Mouse (Mus musculus): ENCODE results near the gene Ppp3r2. TPM values are rescaled to one million over a fixed set of nuclear protein-coding genes. Genes with fewer than 3 reads are reported as not detected.
A peak's percentile ranks its signal among the peaks of the same experiment; 100 is the strongest.

Ppp3r2 gene
- total RNA-seq (2014; rRNA removed) (0.93 and 1.2 TPM in 2 replicates), polyA plus RNA-seq (2015; fragmentation: Nextera tagmentation; extraction: Ambion mirVana) (0.33 and 0.52 TPM in 2 replicates)

- Histone ChIP-seq H3K9me3 (ENCODE audit: low read length) (no peaks in the 10 kb centered on the region), H3K36me3 (ENCODE audit: insufficient read depth, low read length) (no peaks in the 10 kb centered on the region), H3K4me3 (ENCODE audit: low read depth, low read length) (no peak within 1 kb of the TSS), H3K27me3 (ENCODE audit: insufficient read depth, low read length) (no peaks in the 10 kb centered on the region), H3K4me1 (ENCODE audit: insufficient read depth, low read length) (no peaks in the 10 kb centered on the region), H3K4me2 (ENCODE audit: low read depth, low read length, poor library complexity, severe bottlenecking) (no peak within 1 kb of the TSS), H3K27ac (ENCODE audit: low read depth, low read length) (no peak within 1 kb of the TSS), H3K9ac (replicated peaks; ENCODE audit: low read length, poor library complexity, severe bottlenecking) (no peak within 1 kb of the TSS)
- no peak for DNase-seq (ENCODE audit: low spot score)
- 90% methylated on average over 13 of the region's 13 CpGs for WGBS
- ATAC-seq (ENCODE audit: low FRiP score), result no peak
- TF ChIP-seq CTCF (IDR thresholded peaks at IDR 0.05), result no peak
Observed at GRCm38 (mm10) chr4:49681812-49682211, at the start of gene Ppp3r2. Gene Ppp3r2 (minus strand): TSS chr4:49682024.

- 21% methylated on average over 3 of the region's 3 CpGs for WGBS
- no peak for TF ChIP-seq CTCF (IDR thresholded peaks at IDR 0.05)
- Histone ChIP-seq H3K4me3 (ENCODE audit: low read depth, low read length) (no peak overlapping the region), H3K9ac (replicated peaks; ENCODE audit: low read length, poor library complexity, severe bottlenecking) (no peak overlapping the region), H3K27ac (ENCODE audit: low read depth, low read length) (peak overlapping the region; percentile 32; the same call in 1 of the 2 replicates), H3K4me1 (ENCODE audit: insufficient read depth, low read length) (no peaks in the 10 kb centered on the region), H3K36me3 (ENCODE audit: insufficient read depth, low read length) (no peaks in the 10 kb centered on the region), H3K9me3 (ENCODE audit: low read length) (no peaks in the 10 kb centered on the region), H3K27me3 (ENCODE audit: insufficient read depth, low read length) (no peaks in the 10 kb centered on the region), H3K4me2 (ENCODE audit: low read depth, low read length, poor library complexity, severe bottlenecking) (no peak overlapping the region)
- ATAC-seq (ENCODE audit: low FRiP score) (no peak), DNase-seq (ENCODE audit: low spot score) (no peak)
Observed at GRCm38 (mm10) chr4:49729326-49729725, 47.5 kb upstream of the Ppp3r2 start.

- no peak for TF ChIP-seq CTCF (IDR thresholded peaks at IDR 0.05)
- Histone ChIP-seq H3K36me3 (ENCODE audit: insufficient read depth, low read length) (no peaks in the 10 kb centered on the region), H3K27ac (ENCODE audit: low read depth, low read length) (no peak overlapping the region), H3K4me2 (ENCODE audit: low read depth, low read length, poor library complexity, severe bottlenecking) (no peak overlapping the region), H3K9me3 (ENCODE audit: low read length) (no peaks in the 10 kb centered on the region), H3K4me3 (ENCODE audit: low read depth, low read length) (no peak overlapping the region), H3K9ac (replicated peaks; ENCODE audit: low read length, poor library complexity, severe bottlenecking) (no peak overlapping the region), H3K4me1 (ENCODE audit: insufficient read depth, low read length) (no peaks in the 10 kb centered on the region), H3K27me3 (ENCODE audit: insufficient read depth, low read length) (no peaks in the 10 kb centered on the region)
- 90% methylated on average over 2 of the region's 2 CpGs for WGBS
- ATAC-seq (ENCODE audit: low FRiP score) (no peak), DNase-seq (ENCODE audit: low spot score) (no peak)
Observed at GRCm38 (mm10) chr4:49723908-49724307, 42.1 kb upstream of the Ppp3r2 start.

DNA sequence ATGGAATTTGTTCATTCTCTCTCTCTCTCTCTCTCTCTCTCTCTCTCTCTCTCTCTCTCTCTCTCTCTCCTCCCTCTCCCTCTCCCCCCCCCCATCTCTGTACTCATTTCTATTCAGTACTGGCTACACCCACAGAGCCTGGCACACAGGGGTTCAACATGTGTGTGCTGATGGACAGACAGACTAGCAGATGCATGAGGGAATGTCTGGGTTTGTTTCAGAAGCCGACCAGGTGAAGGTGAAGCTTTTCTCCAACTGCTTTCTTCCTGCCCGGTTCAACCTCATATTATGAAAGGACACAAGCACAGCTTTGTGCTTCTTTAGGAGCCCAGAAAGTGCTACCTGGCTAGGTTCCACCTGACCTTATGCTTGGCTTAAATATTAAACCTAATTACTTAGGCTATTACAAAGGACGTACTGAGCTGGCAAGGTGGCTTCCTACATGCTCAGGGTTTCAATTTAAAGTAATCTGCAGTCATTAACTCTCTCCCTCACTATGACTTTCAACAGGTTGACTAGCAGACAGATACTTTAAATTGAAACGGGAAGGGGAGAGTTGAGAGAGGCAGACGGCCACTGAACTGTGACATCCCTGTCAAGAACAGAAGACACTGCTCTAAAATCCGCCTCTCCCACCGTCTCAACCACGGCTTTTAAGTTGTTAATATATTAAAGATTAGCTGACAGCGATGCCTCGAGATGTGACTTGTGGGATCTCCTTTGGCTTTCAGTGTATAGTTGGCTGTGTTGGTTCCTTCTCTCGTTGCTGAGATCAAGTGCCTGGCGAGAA, 9.8 kb upstream of the Ppp3r2 start:
- H3K4me2 ChIP-seq (ENCODE audit: low read depth, low read length, poor library complexity, severe bottlenecking), result no peak overlapping the region
- H3K9ac ChIP-seq (replicated peaks; ENCODE audit: low read length, poor library complexity, severe bottlenecking), result no peak overlapping the region
- H3K27me3 ChIP-seq (ENCODE audit: insufficient read depth, low read length), result no peaks in the 10 kb centered on the region
- no peaks in the 10 kb centered on the region for H3K9me3 ChIP-seq (ENCODE audit: low read length)
- no peaks in the 10 kb centered on the region for H3K4me1 ChIP-seq (ENCODE audit: insufficient read depth, low read length)
- no peaks in the 10 kb centered on the region for H3K36me3 ChIP-seq (ENCODE audit: insufficient read depth, low read length)
- no peak for TF ChIP-seq CTCF (IDR thresholded peaks at IDR 0.05)
- no peak for ATAC-seq (ENCODE audit: low FRiP score)
- DNase-seq (ENCODE audit: low spot score), result no peak
- 41% methylated on average over 12 of the region's 12 CpGs for WGBS
- no peak overlapping the region for H3K4me3 ChIP-seq (ENCODE audit: low read depth, low read length)
- no peak overlapping the region for H3K27ac ChIP-seq (ENCODE audit: low read depth, low read length)

DNA sequence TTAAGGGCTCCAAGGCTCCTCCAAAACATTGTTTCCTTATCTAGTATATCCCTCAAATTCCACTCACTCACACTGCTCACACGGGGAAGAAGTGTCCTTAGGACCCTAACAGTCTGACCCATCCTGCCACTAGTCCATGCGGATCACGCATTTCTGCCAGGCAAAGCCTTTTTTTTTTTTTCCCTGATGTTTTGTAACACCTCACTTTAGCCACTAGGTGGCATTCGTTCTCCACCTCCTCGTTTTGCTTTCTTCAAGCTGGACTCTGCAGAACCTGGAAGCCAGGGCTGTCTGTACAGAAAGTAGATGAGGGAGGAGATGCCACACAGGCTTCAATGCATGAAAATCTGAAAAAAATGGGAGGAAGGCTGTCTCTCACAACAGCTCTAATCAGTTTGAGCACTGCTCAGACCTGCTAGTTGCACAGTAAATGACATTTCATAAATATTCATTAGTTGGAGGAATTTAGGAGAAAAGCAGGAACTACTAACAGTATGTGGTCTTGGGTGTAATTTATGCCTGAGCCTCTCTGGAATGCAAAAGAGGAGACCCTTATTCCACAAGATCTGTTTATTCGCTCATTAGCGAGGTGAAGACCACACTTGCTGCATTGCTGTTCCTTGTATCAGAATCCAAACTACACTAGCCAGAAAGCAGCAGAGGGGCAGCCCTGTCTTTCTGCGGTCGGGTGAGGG, 6.9 kb upstream of the Ppp3r2 start:
- WGBS, result 14% methylated on average over 9 of the region's 9 CpGs
- Histone ChIP-seq H3K4me2 (ENCODE audit: low read depth, low read length, poor library complexity, severe bottlenecking) (no peak overlapping the region), H3K4me3 (ENCODE audit: low read depth, low read length) (no peak overlapping the region), H3K9me3 (ENCODE audit: low read length) (no peaks in the 10 kb centered on the region), H3K27ac (ENCODE audit: low read depth, low read length) (no peak overlapping the region; the same call in 1 of the 2 replicates), H3K9ac (replicated peaks; ENCODE audit: low read length, poor library complexity, severe bottlenecking) (no peak overlapping the region), H3K4me1 (ENCODE audit: insufficient read depth, low read length) (no peaks in the 10 kb centered on the region), H3K27me3 (ENCODE audit: insufficient read depth, low read length) (no peaks in the 10 kb centered on the region), H3K36me3 (ENCODE audit: insufficient read depth, low read length) (no peaks in the 10 kb centered on the region)
- DNase-seq (ENCODE audit: low spot score) (peak; percentile 92), ATAC-seq (ENCODE audit: low FRiP score) (peak; percentile 79)
- TF ChIP-seq CTCF (IDR thresholded peaks at IDR 0.05), result peak; percentile 94

Measured in midbrain, postnatal 0 days (tissue).